Mouse (Mus musculus) megakaryocyte-erythroid progenitor cell, adult 5-6 weeks (primary cell): Measurements from ENCODE around the gene Pla2g4c. TPM values are rescaled to one million over a fixed set of nuclear protein-coding genes. Genes with fewer than 3 reads are reported as not detected.

Experiments used
- ATAC-seq: replicated peaks from 2 replicates; pipeline ENCODE4 v1.8.0; 2016; ENCODE audit warnings: mild to moderate bottlenecking, inconsistent platforms; ENCODE audit not compliant: severe bottlenecking, poor library complexity, low FRiP score, low TSS enrichment
- total RNA-seq, 2 experiments: library from RNA; stranded (forward) in 1 of 2; stranded (reverse) in 1 of 2; fragments of 200-1000, 215-1000 nt in 1 of 2; fragments of >200 nt in 1 of 2; fragmentation: Nextera tagmentation in 1 of 2; gene quantifications; 2 replicates each; pipeline ENCODE4 v1.2.3; 2014 to 2017

Gene Pla2g4c
- total RNA-seq, 2 experiments from 2014 or later, result 10.9 to 13.6 TPM

- no peak for ATAC-seq
Observed at GRCm38 (mm10) chr7:13321424-13321823, 3.0 kb upstream of the Pla2g4c start.

GRCm38 (mm10) chr7:13330575-13330974 is 6.1 kb downstream of the Pla2g4c start:
- ATAC-seq, result no peak

- no peak for ATAC-seq
Observed at GRCm38 (mm10) chr7:13355943-13356342, 31.5 kb downstream of the Pla2g4c start.

GRCm38 (mm10) chr7:13380588-13380987 is 56.1 kb downstream of the Pla2g4c start:
- no peak for ATAC-seq

GRCm38 (mm10) chr7:13397832-13398231 is 73.4 kb downstream of the Pla2g4c start, which contains the start of gene Cabp5:
TSS of gene Cabp5 (plus strand) at chr7:13398132.
- ATAC-seq, result no peak

Other genes starting within 250 kb of the Pla2g4c start
- not detected in 2 replicates for gene Vmn1r85, start 229.5 kb upstream of the Pla2g4c start, total RNA-seq (2014; fragmentation: Nextera tagmentation)
- not detected in 2 replicates for gene Vmn1r85, start 229.5 kb upstream of the Pla2g4c start, total RNA-seq (2017)
- not detected in 2 replicates for gene Vmn1r86, start 204.7 kb upstream of the Pla2g4c start, total RNA-seq (2014; fragmentation: Nextera tagmentation)
- not detected in 2 replicates for gene Vmn1r86, start 204.7 kb upstream of the Pla2g4c start, total RNA-seq (2017)
- not detected in 2 replicates for gene Vmn1r87, start 184.5 kb upstream of the Pla2g4c start, total RNA-seq (2014; fragmentation: Nextera tagmentation)
- not detected in 2 replicates for gene Vmn1r87, start 184.5 kb upstream of the Pla2g4c start, total RNA-seq (2017)
- gene Vmn1r88, start 165.1 kb upstream of the Pla2g4c start, total RNA-seq (2014; fragmentation: Nextera tagmentation), result 0.25 TPM in 1 of 2 replicates, not detected in the other
- gene Vmn1r88, start 165.1 kb upstream of the Pla2g4c start, total RNA-seq (2017), result not detected in 2 replicates
- gene Vmn1r89, start 111.6 kb upstream of the Pla2g4c start, total RNA-seq (2014; fragmentation: Nextera tagmentation), result not detected in 2 replicates
- gene Vmn1r89, start 111.6 kb upstream of the Pla2g4c start, total RNA-seq (2017), result not detected in 2 replicates
- 164 and 210 TPM in 2 replicates for gene Lig1, start 47.4 kb upstream of the Pla2g4c start, total RNA-seq (2014; fragmentation: Nextera tagmentation)
- 125 and 135 TPM in 2 replicates for gene Lig1, start 47.4 kb upstream of the Pla2g4c start, total RNA-seq (2017)
- gene Zswim9, start 45.9 kb upstream of the Pla2g4c start, total RNA-seq (2014; fragmentation: Nextera tagmentation), result 5.9 and 6.3 TPM in 2 replicates
- gene Zswim9, start 45.9 kb upstream of the Pla2g4c start, total RNA-seq (2017), result 1.7 and 5.9 TPM in 2 replicates
- not detected in 2 replicates for gene Cabp5, start 73.5 kb downstream of the Pla2g4c start, total RNA-seq (2014; fragmentation: Nextera tagmentation)
- gene Cabp5, start 73.5 kb downstream of the Pla2g4c start, total RNA-seq (2017), result not detected in 2 replicates
- not detected in 2 replicates for gene Bsph1, start 126.2 kb downstream of the Pla2g4c start, total RNA-seq (2014; fragmentation: Nextera tagmentation)
- gene Bsph1, start 126.2 kb downstream of the Pla2g4c start, total RNA-seq (2017), result not detected in 2 replicates
- not detected in 2 replicates for gene Bsph2, start 246.4 kb downstream of the Pla2g4c start, total RNA-seq (2014; fragmentation: Nextera tagmentation)
- not detected in 2 replicates for gene Bsph2, start 246.4 kb downstream of the Pla2g4c start, total RNA-seq (2017)